Mouse (Mus musculus) liver, postnatal 0 days (tissue): ENCODE data around the gene Sstr4. TPM values are rescaled to one million over a fixed set of nuclear protein-coding genes. Genes with fewer than 3 reads are reported as not detected.

Experiments
- ATAC-seq: fragments of 200-750 bp; cut with Nextera tagmentation; 2 replicates; pipeline ENCODE4 v1.8.0; 2017; ENCODE audit warnings: mild to moderate bottlenecking, moderate library complexity
- DNase-seq: peaks from one replicate; pipeline ENCODE4 v3.0.0-alpha.2; 2016
- H3K27ac ChIP-seq: fragments of 300-500 bp; sonication (generic); 2 replicates; pipeline ENCODE4 v1.5.1; 2014; ENCODE audit warnings: antibody characterized with exemption, moderate library complexity, mild to moderate bottlenecking, low read depth
- H3K27me3 ChIP-seq: fragments of 300-500 bp; sonication (generic); 2 replicates; pipeline ENCODE4 v1.6.1; 2014; ENCODE audit warnings: low read length, control low read depth, mixed read lengths; ENCODE audit not compliant: insufficient read depth
- H3K36me3 ChIP-seq: fragments of 300-500 bp; sonication (generic); replicated peaks from 2 replicates; pipeline ENCODE4 v1.6.1; 2014; ENCODE audit warnings: mild to moderate bottlenecking, control low read depth, low read length, moderate library complexity, mixed read lengths; ENCODE audit not compliant: insufficient read depth
- H3K4me1 ChIP-seq: fragments of 300-500 bp; sonication (generic); 2 replicates; pipeline ENCODE4 v1.6.1; 2014; ENCODE audit warnings: antibody characterized with exemption, mild to moderate bottlenecking, control low read depth; ENCODE audit not compliant: insufficient read depth
- H3K4me2 ChIP-seq: fragments of 300-500 bp; sonication (generic); 2 replicates; pipeline ENCODE4 v1.6.1; 2014; ENCODE audit warnings: low read depth, mild to moderate bottlenecking, low read length, moderate library complexity, mixed read lengths
- H3K4me3 ChIP-seq: fragments of 300-500 bp; sonication (generic); 2 replicates; pipeline ENCODE4 v1.5.1; 2014; ENCODE audit warnings: low read depth, low read length
- H3K9ac ChIP-seq: fragments of 300-500 bp; sonication (generic); replicated peaks from 2 replicates; pipeline ENCODE4 v1.6.1; 2014; ENCODE audit warnings: mild to moderate bottlenecking, moderate library complexity
- H3K9me3 ChIP-seq: fragments of 300-500 bp; sonication (generic); 2 replicates; pipeline ENCODE4 v1.6.1; 2016; ENCODE audit warnings: mild to moderate bottlenecking, control low read depth, low read length, mixed read lengths
- CTCF ChIP-seq: sonication (generic); IDR thresholded peaks from 2 replicates; pipeline ENCODE4 v1.5.1; 2016; ENCODE audit warnings: antibody characterized with exemption, low read depth
- EP300 ChIP-seq: IDR thresholded peaks from 2 replicates; pipeline ENCODE4 v1.6.1; 2016; ENCODE audit warnings: antibody characterized with exemption, low read depth, mild to moderate bottlenecking
- WGBS: fragments of 180-500 bp; shearing (Covaris S2); extraction: QIAGEN DNeasy Blood & Tissue Kit; methylation state at CpG from one replicate; pipeline ENCODE4 v1.1.7; 2014; ENCODE audit not compliant: insufficient replicate concordance; 5-methylcytosine and 5-hydroxymethylcytosine counted together
- polyA plus RNA-seq: library from polyadenylated mRNA; unstranded; fragments of >200 nt; fragmentation: Nextera tagmentation; extraction: Ambion mirVana; gene quantifications from 2 replicates; pipeline ENCODE4 v1.2.1, GENCODE M21; 2015

The Sstr4 gene
- polyA plus RNA-seq, 1 experiment from 2014 or later, result not detected

DNA sequence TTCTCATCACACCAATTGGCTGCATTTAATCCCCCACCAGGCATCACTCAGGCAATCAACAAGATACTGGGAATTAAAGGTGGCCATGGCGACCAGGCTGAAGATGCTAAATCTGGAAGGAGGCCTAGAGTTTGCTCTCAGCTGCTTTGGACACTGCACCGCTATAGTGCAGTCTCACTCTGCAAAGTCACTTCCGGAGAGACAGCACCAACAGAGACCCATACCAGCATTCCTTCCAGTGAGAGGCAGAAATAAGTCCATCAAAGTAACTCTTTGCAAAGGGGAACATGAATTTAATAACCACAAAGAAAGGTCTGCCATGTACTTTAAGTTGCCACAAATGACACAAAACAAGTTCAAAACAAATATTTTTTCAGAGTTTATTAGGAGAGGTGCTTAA, 41.1 kb downstream of the Sstr4 start:
- TF ChIP-seq CTCF (no peak), EP300 (no peak)
- 45% methylated on average over 3 of the region's 3 CpGs for WGBS
- H3K27ac ChIP-seq, result no peak overlapping the region

DNA sequence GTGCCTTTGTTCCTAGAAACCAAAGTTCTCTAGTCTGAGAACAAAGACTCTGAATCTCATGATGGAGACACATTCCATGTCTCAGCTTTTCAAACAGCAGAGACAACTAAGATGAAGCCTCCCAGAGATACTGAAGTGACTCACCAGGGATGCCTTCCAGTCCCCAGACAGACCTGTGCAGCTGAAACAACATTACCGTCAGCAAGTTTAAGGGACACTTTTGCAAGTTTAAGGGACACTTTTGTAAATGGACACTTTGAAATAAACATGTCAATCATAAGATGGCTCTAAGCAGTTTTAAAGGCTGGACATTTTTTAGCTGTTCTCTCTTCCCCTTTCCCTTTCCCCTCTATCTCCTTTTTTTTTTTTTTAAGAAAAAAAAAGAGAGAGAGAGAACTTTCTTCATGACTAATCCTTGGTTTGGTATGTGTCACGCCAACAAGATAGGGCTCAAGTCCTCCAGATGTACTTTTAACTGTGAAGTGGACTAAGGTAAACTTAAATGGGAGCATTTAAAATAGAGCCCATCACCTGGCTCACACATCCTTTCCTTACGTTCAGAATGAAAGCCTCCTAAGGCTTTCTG, 44.6 kb downstream of the Sstr4 start:
- Histone ChIP-seq H3K9ac (no peak overlapping the region), H3K27ac (no peak overlapping the region), H3K4me1 (peaks cover 6% of the 10 kb centered on the region; the same call in 1 of the 2 replicates), H3K36me3 (no peaks in the 10 kb centered on the region), H3K4me2 (peak overlapping the region; percentile 62), H3K4me3 (peak overlapping the region; percentile 45), H3K27me3 (no peaks in the 10 kb centered on the region), H3K9me3 (no peaks in the 10 kb centered on the region)
- no peak for ATAC-seq
- TF ChIP-seq EP300, result no peak
- no peak for TF ChIP-seq CTCF
- WGBS, result 33% methylated on average over 3 of the region's 3 CpGs
- DNase-seq, result no peak

More for the DNA sequence above, 41.1 kb downstream of the Sstr4 start:
- Histone ChIP-seq H3K36me3 (no peaks in the 10 kb centered on the region), H3K9ac (no peak overlapping the region), H3K27me3 (no peaks in the 10 kb centered on the region), H3K4me3 (no peak overlapping the region), H3K9me3 (no peaks in the 10 kb centered on the region), H3K4me1 (no peaks in the 10 kb centered on the region), H3K4me2 (no peak overlapping the region)
- no peak for ATAC-seq
- DNase-seq, result no peak

DNA sequence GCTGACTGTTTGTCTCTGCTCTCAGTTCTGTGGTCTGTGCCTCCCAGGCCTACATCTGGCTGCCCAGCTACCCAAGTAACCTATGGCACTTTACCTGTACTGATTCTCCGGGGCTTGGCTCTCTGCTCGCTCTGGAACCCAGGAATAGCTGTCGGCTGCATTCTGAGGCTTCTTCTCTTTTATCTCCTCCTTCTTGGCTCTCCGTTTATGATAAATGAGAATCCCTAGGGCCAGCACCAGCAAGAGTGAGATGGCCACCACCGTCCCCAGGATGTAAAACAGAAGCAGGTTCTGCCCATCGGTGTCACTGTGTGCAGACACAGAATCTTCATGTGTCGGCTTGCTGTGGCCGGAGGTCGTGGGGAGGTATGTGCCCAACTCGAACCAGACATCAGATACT, 46.3 kb downstream of the Sstr4 start:
- ATAC-seq (no peak), DNase-seq (no peak)
- 46% methylated on average over 10 of the region's 10 CpGs for WGBS
- Histone ChIP-seq H3K9ac (peak overlapping the region; percentile 59), H3K27me3 (no peaks in the 10 kb centered on the region), H3K36me3 (no peaks in the 10 kb centered on the region), H3K27ac (peak overlapping the region; percentile 22; the same call in 1 of the 2 replicates), H3K4me1 (peaks cover 6% of the 10 kb centered on the region; the same call in 1 of the 2 replicates), H3K4me2 (peak overlapping the region; percentile 62), H3K4me3 (peak overlapping the region; percentile 45), H3K9me3 (no peaks in the 10 kb centered on the region)
- TF ChIP-seq EP300 (no peak), CTCF (no peak)

DNA sequence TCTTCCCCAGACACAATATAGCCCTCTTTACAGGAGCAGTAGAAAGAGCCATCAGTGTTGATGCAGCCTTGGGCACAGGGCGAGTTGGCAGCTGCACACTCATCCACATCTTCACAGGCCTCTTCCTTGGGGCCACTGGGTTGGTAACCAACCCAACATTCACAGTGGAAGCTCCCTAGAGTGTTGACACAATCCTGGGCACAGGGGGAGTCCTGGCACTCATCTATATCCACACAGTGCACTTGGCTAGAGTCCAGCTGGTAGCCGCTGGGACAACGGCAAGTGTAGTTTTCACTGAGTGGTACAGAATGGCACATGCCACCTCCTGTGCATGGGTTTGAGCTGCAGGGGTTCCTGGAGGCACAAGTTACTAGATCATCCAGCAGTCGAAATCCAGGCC, 47.0 kb downstream of the Sstr4 start:
- Histone ChIP-seq H3K27me3 (no peaks in the 10 kb centered on the region), H3K9me3 (no peaks in the 10 kb centered on the region), H3K4me3 (peak overlapping the region; percentile 45), H3K4me2 (peak overlapping the region; percentile 62), H3K4me1 (peaks cover 6% of the 10 kb centered on the region; the same call in 1 of the 2 replicates), H3K36me3 (no peaks in the 10 kb centered on the region), H3K9ac (peak overlapping the region; percentile 59; the same call in 1 of the 2 replicates), H3K27ac (peak overlapping the region; percentile 22; the same call in 1 of the 2 replicates)
- 44% methylated on average over 4 of the region's 4 CpGs for WGBS
- DNase-seq (no peak), ATAC-seq (no peak)
- TF ChIP-seq CTCF (no peak), EP300 (no peak)

DNA sequence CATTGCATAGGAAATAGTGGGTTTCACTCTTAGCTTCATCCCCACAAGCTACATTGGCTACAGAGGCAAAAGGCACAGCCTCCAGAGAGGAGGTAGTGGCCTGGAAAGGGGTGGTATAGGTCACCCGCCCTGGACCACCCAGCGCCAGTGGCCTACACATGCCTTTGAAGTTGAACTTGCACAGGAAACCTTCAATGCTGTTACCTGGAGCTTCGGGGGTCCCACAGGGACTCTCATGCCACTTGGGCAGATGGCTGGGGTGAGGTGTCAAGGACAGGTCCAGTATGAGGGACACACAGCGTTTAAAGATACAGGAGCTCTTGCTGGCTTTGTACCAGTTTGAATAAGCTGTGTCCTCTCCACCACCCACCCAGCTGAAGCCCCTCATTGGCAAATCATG, 47.6 kb downstream of the Sstr4 start:
- Histone ChIP-seq H3K9ac (peak overlapping the region; percentile 59), H3K4me2 (peak overlapping the region; percentile 62), H3K36me3 (no peaks in the 10 kb centered on the region), H3K27ac (peak overlapping the region; percentile 82), H3K9me3 (no peaks in the 10 kb centered on the region), H3K4me3 (peak overlapping the region; percentile 45), H3K27me3 (no peaks in the 10 kb centered on the region), H3K4me1 (peaks cover 6% of the 10 kb centered on the region; the same call in 1 of the 2 replicates)
- DNase-seq (no peak), ATAC-seq (no peak)
- no peak for TF ChIP-seq CTCF
- TF ChIP-seq EP300, result no peak
- 51% methylated on average over 4 of the region's 4 CpGs for WGBS

DNA sequence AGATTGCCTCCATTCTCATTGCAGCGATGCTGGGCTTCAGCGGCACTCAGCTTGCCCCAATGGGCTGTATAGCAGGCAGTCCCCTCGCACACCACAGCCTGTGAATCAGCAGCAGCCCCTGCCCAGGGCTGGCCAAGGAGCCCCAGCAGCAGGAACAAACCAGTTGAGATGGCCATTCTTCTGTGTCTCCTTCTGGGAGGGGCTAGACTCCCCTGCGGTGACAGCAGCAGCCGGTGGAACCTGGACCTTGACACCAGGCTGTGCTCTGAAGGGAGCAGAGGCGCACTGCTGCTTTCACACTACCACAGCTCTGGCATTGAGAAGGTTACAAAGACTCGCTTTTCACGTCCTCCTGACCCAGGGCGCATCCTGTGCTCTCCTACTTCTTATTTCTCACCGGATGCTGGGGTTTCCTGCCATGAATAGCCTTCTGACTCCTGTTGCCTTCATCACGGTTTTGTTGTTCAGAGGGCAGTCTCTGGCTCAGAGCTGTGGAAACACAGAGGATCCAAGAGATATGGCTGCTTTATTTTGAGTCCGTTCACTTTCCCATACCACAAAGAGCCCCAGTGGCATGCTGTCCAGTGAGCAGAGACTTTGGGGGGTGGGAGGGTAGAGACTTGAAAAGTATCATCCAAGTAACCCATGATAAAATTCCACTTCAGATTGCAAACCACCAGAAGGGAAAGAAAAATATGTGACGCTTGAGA, 48.3 kb downstream of the Sstr4 start, which contains the start of gene Cd93:
TSS of gene Cd93 (minus strand) at position 315 of the 710 bp plus-strand sequence.
- DNase-seq (peak; percentile 42), ATAC-seq (peak; percentile 75)
- H3K4me2 ChIP-seq, result peak within 1 kb of the TSS; percentile 62
- TF ChIP-seq CTCF (no peak), EP300 (no peak)
- peaks cover 6% of the 10 kb centered on the region; the same call in 1 of the 2 replicates for H3K4me1 ChIP-seq
- whole genome bisulfite sequencing, result 15% methylated on average over 13 of the region's 13 CpGs
- no peaks in the 10 kb centered on the region for H3K36me3 ChIP-seq
- H3K27me3 ChIP-seq, result no peaks in the 10 kb centered on the region
- H3K9ac ChIP-seq, result peak within 1 kb of the TSS; percentile 59
- peak within 1 kb of the TSS; percentile 45 for H3K4me3 ChIP-seq
- H3K9me3 ChIP-seq, result no peaks in the 10 kb centered on the region
- peak within 1 kb of the TSS; percentile 82 for H3K27ac ChIP-seq
